Mouse (Mus musculus): ENCODE results near the gene Daam1.

The Daam1 gene

DNA sequence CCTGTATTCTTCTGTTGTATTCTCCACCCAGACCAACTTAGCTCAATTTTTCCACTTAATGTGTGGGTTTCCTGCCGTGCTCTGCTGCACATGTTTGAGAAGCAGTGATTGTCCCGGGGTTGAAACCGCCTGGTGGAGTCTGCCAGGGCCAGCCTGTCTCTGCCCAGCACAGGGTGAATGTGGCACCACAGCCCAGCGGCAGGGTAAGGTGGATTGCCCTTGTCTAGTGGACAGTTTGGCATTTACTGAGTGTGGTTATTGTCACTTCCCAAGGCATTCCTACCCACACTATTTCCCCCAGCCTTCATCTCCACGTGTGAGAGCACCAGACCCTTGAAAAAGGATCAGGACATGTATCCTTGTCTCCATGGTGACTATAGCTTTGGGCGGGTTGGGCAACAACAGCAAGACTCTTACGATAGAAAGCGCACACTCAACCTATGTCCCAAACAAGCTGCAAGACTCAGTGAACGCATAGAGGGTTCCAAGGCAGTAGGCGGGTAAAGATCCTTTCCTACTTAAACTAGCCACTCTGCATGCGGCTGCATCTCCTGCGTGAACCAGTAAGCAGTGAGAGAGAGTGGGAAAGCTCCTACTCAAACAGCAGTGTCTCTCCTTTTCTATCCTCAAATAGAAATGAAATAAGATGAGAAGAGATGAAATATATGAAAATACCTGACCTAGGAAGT lies 139.2 kb downstream of the Daam1 start:
- no peak for DNase-seq (ENCODE audit: low read depth, low spot score)

- no peak for DNase-seq (ENCODE audit: low read depth, low spot score)
These were observed 140.1 kb downstream of the Daam1 start for GRCm38 (mm10) chr12:71970791-71971654.

GRCm38 (mm10) chr12:71972126-71972525 lies 141.2 kb downstream of the Daam1 start:
- DNase-seq (ENCODE audit: low read depth, low spot score): no peak

GRCm38 (mm10) chr12:71972619-71973266 lies 141.9 kb downstream of the Daam1 start:
- DNase-seq (ENCODE audit: low read depth, low spot score): no peak

- DNase-seq (ENCODE audit: low read depth, low spot score): no peak
These were observed 142.7 kb downstream of the Daam1 start for GRCm38 (mm10) chr12:71973577-71973976.

DNA sequence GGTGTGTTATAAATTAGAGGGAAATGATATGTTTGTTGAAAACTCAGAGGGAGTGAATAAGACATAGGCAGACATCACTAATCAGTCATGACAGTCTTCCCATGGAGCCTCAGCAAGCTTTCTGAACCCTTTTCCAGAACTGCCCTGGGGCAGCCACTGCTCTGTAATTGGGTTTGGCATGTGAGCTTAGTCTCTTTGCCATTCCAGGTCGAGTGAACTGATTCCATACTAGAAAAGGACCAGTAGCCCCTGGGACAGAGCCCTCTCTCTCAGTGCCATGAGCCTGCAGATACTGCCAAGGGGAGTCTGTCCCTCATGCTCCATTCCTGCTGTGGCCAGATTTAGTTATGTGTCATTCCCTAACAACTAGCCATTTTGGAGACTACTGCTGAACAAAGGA lies 144.7 kb downstream of the Daam1 start:
- DNase-seq (ENCODE audit: low read depth, low spot score): no peak

- no peak for DNase-seq (ENCODE audit: low read depth, low spot score)
These were observed 145.6 kb downstream of the Daam1 start for GRCm38 (mm10) chr12:71976361-71976960.

DNA sequence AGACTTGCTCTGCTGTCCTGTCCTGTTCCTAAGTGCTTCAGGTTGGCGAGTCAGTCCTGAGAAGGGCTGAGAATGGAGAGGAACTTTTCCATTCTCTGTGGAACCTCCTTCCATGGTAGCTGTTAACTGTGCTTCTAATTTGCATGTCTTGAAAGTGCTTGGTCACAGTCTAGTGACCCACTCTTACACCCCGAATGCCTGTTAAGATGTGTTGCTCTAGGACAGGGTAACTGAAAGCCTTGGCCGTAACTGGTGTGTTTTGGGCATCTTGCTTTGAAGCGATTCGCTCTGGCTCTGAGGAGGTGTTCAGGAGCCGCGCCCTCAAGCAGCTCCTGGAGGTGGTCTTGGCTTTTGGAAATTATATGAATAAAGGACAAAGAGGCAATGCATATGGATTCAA lies 146.5 kb downstream of the Daam1 start:
- no peak for DNase-seq (ENCODE audit: low read depth, low spot score)

DNA sequence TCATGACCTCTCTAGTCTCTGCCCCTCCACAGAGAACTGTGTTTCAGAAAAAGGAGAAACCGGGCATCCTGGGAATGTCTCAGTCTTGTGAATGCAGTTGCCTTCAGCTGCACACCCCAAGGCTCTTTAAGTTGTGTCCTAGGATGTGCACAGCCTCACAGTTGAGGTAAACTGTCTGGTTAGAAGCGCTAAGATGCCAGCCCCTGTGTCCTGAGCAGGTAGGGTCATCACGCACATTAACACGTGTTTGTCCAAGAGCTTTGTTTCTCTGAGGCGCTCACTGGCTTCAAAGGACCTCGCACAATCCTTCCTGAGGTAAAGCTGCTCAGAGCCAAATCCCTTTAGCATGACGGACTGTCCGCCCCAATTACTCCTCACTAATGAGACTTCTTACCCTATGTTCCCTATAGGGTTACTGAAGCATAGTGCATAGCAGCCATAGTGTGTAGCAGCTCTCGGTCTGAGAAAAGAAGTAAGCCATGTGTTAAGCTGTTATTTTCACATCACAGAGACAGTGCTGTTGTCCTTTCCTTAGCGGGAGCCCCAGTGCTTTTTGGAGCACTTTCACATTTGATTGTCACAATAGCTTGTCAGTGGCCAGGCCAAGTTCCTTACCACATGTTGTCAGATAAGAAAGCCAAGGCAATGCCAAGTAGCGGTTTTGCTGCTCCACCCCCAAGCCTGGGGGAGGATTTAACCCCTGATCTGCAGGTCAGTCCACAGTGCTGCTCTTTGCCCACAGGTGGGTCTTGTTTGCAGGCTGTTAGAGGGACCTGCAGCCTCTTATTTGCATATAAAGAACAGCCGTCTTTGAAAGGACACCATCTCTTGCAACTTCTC lies 147.9 kb downstream of the Daam1 start:
- DNase-seq (ENCODE audit: low read depth, low spot score): no peak

DNA sequence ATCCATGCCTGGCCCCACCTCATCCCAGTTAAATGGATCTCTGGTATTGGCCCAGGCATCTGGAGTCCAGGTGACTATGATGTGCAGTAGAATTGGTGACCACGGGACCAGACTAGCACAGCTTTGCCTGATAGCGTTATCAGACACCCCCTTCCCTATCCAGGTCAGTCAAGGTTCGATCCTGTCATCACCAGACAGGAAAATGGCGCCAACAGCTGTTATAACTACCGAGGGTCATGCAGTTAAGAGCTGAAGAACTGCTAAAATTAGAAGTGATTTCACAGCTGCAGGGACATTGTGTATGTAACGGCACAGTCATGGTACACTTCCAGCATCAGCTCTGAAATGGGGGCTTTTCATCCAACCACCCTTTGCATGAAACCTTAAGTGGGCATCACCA lies 149.3 kb downstream of the Daam1 start:
- DNase-seq (ENCODE audit: low read depth, low spot score): no peak

DNA sequence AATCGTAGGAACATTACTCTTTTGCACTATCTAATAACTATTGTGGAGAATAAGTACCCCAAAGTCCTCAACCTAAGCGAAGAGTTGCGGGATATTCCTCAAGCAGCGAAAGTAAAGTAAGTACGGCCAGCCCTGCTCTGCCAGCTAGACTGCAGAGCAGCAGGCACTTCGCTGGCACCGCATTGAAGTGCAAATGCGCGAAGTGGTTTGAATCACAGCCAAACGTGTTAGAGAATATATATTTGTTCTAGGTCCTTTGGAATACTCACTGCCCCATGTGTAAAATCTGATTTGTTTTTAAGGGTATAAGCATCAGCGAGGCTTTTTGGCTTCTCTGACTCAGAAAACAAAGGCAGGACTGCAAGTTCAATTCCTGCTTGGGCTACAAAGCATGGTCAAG lies 149.9 kb downstream of the Daam1 start:
- no peak for DNase-seq (ENCODE audit: low read depth, low spot score)

DNA sequence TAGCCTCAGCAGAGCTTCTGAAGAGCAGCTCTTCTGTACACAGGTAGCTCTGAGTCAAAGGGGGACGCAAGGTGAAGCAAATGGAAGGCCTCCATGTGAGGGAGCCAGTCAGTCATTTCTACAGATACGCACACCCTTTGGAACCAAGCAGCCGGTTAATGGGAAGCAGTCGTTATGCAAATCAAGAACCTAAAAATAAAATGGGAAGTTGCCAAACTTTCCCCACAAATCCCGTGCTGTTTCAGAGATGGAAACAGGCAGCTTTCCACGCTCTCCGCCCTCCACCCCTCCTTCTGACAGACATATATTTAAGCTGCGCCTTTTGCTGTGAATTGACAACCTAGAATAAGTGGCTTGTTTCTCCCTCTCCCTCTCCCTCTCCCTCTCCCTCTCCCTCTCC lies 150.4 kb downstream of the Daam1 start:
- no peak for DNase-seq (ENCODE audit: low read depth, low spot score)

DNA sequence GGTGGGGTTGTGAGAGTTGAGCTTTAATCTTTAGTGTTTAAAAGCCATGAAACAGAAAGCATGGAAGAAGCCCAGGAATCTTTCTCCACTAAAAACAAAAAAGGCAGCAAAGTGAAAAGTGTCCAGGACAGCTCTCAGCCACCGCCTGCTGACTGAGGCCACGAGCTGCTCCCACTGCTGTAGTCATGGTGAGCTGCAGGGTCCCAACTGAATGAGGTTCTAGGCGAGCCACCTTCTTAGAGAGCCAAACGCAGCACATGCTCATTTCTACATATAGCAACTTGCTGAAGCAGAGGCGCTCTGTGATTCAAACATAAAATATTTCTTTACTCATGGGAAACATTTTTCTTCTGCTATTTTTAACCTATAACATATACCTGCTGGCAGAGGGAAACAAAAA lies 150.9 kb downstream of the Daam1 start:
- DNase-seq (ENCODE audit: low read depth, low spot score): no peak

- DNase-seq (ENCODE audit: low read depth, low spot score): no peak
These were observed 152.3 kb downstream of the Daam1 start for GRCm38 (mm10) chr12:71983102-71983715.

DNA sequence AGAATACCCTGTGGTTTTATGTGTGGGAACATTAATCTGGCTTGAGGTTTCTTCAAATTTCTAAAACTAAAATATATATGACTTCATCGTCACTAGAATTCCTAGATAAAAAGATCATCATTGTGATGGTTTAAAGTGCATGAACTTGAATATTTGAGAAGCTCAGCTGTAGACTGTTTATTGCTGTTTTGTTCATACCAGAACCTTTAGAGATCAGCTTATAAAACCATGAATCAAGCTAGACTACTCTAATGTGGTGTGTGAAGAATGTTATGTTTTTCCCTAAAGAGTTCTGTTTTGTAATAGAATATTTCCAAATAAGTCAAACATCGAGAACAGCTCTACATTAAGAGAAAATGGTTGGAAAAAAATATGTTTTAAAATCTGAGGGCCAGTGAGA lies 156.3 kb downstream of the Daam1 start:
- DNase-seq (ENCODE audit: low read depth, low spot score): no peak

DNA sequence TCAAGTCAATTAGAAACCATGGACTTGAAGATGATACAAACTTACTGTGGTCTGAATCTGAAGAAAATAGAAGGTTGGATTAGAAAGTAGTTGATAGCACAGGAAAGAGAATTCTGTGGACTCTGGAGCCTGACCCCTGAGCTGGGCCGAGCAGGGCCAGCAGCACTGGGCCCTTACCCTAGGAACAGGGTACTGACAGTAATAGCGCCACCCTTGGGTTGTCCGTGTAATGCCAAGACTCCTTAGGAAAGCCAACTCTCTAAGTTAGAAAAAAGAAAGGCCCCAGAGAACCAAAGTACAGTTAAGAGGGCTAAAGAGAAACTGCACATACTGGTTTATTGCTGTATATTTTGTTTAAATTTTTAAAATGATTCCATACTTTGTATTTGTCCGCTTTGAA lies 157.0 kb downstream of the Daam1 start:
- DNase-seq (ENCODE audit: low read depth, low spot score): no peak

- DNase-seq (ENCODE audit: low read depth, low spot score): no peak
These were observed 158.7 kb downstream of the Daam1 start for GRCm38 (mm10) chr12:71989596-71989995.

GRCm38 (mm10) chr12:71992599-71993210 lies 161.8 kb downstream of the Daam1 start:
- DNase-seq (ENCODE audit: low read depth, low spot score): no peak

- DNase-seq (ENCODE audit: low read depth, low spot score): no peak
These were observed 165.0 kb downstream of the Daam1 start for GRCm38 (mm10) chr12:71995831-71996230.

GRCm38 (mm10) chr12:71996920-71997319 lies 166.0 kb downstream of the Daam1 start:
- DNase-seq (ENCODE audit: low read depth, low spot score): no peak
